Mouse (Mus musculus) heart, adult 2 months (tissue): Measurements from ENCODE around the gene Actrt2. TPM values are rescaled to one million over a fixed set of nuclear protein-coding genes. Genes with fewer than 3 reads are reported as not detected.

Experiments
- DNase-seq, 2 experiments: peaks; one replicate each; pipeline ENCODE4 v3.0.0; 2021
- H3K27ac ChIP-seq: fragments of 200-600 bp; 2 replicates; pipeline ENCODE4 v1.8.1; 2022
- H3K27me3 ChIP-seq: fragments of 200-500 bp; 2 replicates; pipeline ENCODE4 v1.6.1; 2012; ENCODE audit warnings: mild to moderate bottlenecking, low read length, inconsistent platforms, mixed read lengths; ENCODE audit not compliant: control insufficient read depth, insufficient read depth
- H3K36me3 ChIP-seq: fragments of 200-500 bp; 2 replicates; pipeline ENCODE4 v1.6.1; 2012; ENCODE audit warnings: low read length, inconsistent platforms; ENCODE audit not compliant: control insufficient read depth, insufficient read depth
- H3K4me1 ChIP-seq: fragments of 200-500 bp; 2 replicates; pipeline ENCODE4 v1.6.1; 2011; ENCODE audit warnings: low read length; ENCODE audit not compliant: control insufficient read depth, insufficient read depth
- H3K4me3 ChIP-seq: fragments of 200-600 bp; 2 replicates; pipeline ENCODE4 v1.8.1; 2022
- H3K79me2 ChIP-seq: fragments of 200-500 bp; replicated peaks from 2 replicates; pipeline ENCODE4 v1.6.1; 2012; ENCODE audit warnings: mild to moderate bottlenecking, inconsistent platforms, low read length, moderate library complexity, mixed read lengths; ENCODE audit not compliant: control insufficient read depth, insufficient read depth
- H3K9ac ChIP-seq: fragments of 200-500 bp; 2 replicates; pipeline ENCODE4 v1.6.1; 2012; ENCODE audit warnings: low read depth, mild to moderate bottlenecking, control low read depth, inconsistent platforms, low read length, mixed read lengths
- CTCF ChIP-seq: fragments of 200-600 bp; IDR thresholded peaks from 2 replicates; pipeline ENCODE4 v1.8.1; 2022; ENCODE audit warnings: antibody characterized with exemption, mild to moderate bottlenecking, moderate library complexity
- EP300 ChIP-seq: fragments of 200-500 bp; IDR thresholded peaks from 2 replicates; pipeline ENCODE4 v1.6.1; 2011; ENCODE audit warnings: low read depth, low read length, control low read depth; ENCODE audit not compliant: insufficient read depth
- POLR2A ChIP-seq: fragments of 200-500 bp; IDR thresholded peaks from 2 replicates; pipeline ENCODE4 v1.6.1; 2011; ENCODE audit warnings: mild to moderate bottlenecking, low read depth, low read length, control low read depth; ENCODE audit not compliant: insufficient read depth
- WGBS: fragments of 180-500 bp; shearing (Covaris S2); methylation state at CpG from one replicate; pipeline ENCODE4 v1.1.7; 2018; 5-methylcytosine and 5-hydroxymethylcytosine counted together
- intact Hi-C: fragments of 180-260 bp; cut with DNase I; formaldehyde crosslinking; loops from one replicate; pipeline ENCODE4 v1.15.1; 2025
- polyA plus RNA-seq: library from polyadenylated mRNA; depleted of rRNA; stranded (reverse); fragments of >200 nt; gene quantifications from 2 replicates; pipeline ENCODE4 v1.2.3, GENCODE M21; 2012
- total RNA-seq, 2 experiments: library from RNA; stranded (reverse); gene quantifications; 2 replicates each; pipeline ENCODE4 v1.2.3; 2021

Gene Actrt2
- total and polyA plus RNA-seq, 3 experiments = 0.47 TPM; not detected in 2

DNA sequence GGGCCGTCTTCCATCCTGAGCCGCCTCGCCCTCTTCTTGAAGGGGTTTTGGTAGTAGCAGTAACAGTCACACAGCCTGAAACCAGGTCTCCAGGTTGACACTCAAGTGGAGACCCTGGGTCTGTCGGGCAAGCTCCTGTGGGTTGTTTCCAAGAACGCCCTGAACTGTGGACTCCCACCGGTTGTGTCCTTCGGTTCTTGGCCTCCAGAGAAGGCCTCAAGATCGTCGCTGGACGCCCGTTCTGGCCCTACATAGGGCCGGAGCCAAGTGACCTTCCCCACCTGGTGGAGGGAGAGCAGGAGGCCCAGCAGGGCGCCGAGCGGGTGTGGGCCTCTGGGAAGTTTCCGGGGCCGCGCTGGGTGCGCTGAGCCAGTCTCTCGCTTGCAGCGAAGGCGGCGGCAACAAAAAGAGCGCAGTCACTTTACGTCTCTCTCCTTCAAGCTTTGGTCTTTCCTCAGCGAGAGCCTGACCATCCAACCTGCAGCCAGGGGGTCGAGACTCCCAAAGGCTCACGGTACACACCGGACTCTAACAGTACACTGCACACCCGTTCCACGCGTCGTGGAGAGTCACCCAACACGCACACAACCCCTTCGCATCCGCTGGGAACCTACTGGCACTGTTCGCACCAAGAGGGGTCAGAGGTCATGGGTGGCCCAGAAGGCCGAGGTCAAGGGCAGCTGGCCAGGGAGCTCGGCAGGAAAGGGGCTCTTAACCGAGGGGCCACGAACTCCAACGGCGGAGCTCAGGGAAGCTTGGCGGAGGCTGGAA, 33.0 kb downstream of the Actrt2 start:
- intact Hi-C loops = loop anchor here (5.0 kb wide), 2 partner anchors 137 to 302 kb away; no protein-coding TSS in a partner anchor

DNA sequence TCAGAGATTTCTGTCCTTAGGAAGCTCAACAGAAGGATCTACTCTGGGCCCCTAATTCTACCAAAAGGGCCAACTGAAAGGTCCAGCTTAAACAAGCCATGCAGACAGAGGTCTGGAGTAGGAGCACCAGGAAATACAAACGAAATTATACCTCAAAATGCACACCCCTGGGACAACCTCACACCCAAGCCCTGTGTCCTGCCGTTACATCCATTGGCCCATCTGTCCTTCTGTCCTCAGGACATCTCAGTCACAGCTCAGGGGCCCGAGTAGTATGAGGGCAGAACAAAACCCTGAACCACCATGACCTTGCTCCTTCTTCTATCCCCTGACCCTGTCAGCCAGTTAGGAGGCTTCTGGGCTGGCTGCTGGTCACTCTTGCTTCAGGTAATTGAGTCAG, 33.7 kb downstream of the Actrt2 start:
- peak overlapping the region; percentile 77 for H3K4me3 ChIP-seq
- peak overlapping the region; percentile 93 for H3K9ac ChIP-seq
- H3K79me2 ChIP-seq = no peaks in the 10 kb centered on the region
- 0 out of 2 replicates have a peak, but pooled peaks cover 1% of the 10 kb centered on the region for H3K4me1 ChIP-seq
- whole genome bisulfite sequencing = 55% methylated on average over 3 of the region's 3 CpGs
- DNase-seq = no peak
- H3K27ac ChIP-seq = peak overlapping the region; percentile 91
- H3K27me3 ChIP-seq = peaks cover 7% of the 10 kb centered on the region; the same call in 1 of the 2 replicates
- TF ChIP-seq EP300 = no peak
- TF ChIP-seq CTCF = no peak
- TF ChIP-seq POLR2A = no peak
- H3K36me3 ChIP-seq = no peaks in the 10 kb centered on the region
- intact Hi-C loops = no loop called here

More for the DNA sequence above, 33.0 kb downstream of the Actrt2 start:
- Histone ChIP-seq H3K79me2 (no peaks in the 10 kb centered on the region), H3K36me3 (no peaks in the 10 kb centered on the region), H3K9ac (peak overlapping the region; percentile 93), H3K27me3 (peaks cover 7% of the 10 kb centered on the region; the same call in 1 of the 2 replicates), H3K4me3 (peak overlapping the region; percentile 77), H3K27ac (peak overlapping the region; percentile 91), H3K4me1 (0 out of 2 replicates have a peak, but pooled peaks cover 2% of the 10 kb centered on the region)
- WGBS = 28% methylated on average over 44 of the region's 44 CpGs
- TF ChIP-seq POLR2A = no peak
- peak; percentile 12; the same call in 1 of the 2 replicates for TF ChIP-seq CTCF
- DNase-seq = peak; percentile 46 to 52

DNA sequence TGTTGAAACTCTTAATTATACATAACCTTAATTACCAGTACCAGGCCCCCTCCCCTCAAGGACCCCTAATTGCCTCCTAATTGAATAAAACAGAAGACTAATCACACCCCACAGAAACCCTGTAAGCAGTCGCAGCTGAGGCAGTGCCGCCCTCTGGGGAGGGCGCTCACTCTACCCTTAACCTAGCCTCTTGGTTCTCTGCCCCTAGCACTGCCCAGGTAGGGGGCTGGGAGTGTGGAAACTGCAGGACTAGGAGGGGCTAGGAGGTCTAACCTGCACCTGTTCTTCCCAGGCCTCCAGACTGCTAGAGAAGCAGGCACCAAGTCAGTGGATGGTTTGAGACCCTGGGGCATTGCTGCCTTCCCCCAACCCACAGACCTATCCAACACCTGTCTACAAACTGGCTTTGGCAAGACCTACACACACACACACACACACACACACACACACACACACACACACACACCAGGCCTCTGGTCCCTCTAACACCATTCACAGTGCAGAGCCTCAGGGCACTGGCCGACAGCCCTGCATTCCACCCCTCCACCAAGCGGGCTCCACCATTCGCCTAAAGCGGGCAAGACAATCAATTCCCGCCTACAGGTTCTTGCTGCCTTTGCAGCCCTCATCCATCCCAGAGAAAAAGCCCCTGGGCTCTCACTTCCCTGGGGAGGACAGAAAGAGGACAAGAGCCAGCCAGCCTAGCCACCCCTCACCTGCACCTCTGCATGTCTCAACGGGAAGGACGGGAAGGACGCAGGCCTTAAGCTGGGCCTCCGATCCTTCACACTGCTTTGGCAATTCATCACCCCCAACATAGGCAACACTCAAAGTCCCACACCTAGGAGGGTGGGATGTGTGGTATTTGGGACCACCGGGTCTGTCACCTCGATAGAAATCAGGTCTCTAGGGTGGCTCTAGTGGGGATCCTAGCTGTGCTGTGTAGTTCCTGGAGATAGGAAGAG, 34.6 kb downstream of the Actrt2 start:
- no peaks in the 10 kb centered on the region for H3K4me1 ChIP-seq
- H3K9ac ChIP-seq = peak overlapping the region; percentile 61
- no peaks in the 10 kb centered on the region for H3K36me3 ChIP-seq
- DNase-seq = peak in 1 of 2 experiments; percentile 28
- peaks cover 7% of the 10 kb centered on the region; the same call in 1 of the 2 replicates for H3K27me3 ChIP-seq
- no peaks in the 10 kb centered on the region for H3K79me2 ChIP-seq
- TF ChIP-seq EP300 = no peak
- peak; percentile 36; the same call in 1 of the 2 replicates for TF ChIP-seq CTCF
- intact Hi-C loops = no loop called here
- H3K27ac ChIP-seq = peak overlapping the region; percentile 91
- H3K4me3 ChIP-seq = peak overlapping the region; percentile 16; the same call in 1 of the 2 replicates
- WGBS = 41% methylated on average over 14 of the region's 14 CpGs

DNA sequence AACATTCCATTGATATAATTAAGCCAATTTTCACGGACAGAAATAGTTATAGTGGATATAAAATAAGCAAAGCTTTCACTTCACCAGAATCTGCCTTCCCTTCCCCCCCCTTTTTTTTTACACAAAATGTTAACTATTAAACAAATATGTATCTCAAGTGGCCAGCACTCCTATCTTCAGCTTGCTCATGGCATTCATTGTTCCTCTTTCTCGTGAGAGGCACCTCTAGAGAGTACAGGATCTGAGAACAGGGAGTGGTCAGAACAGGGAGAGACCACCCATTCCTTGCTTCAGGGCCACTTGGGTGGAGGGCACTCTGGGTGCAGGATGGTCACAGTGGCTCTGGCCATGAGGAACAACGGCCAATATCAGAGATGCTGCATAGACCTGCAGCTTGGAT, 36.9 kb downstream of the Actrt2 start:
- DNase-seq = no peak
- Histone ChIP-seq H3K79me2 (no peaks in the 10 kb centered on the region), H3K4me1 (no peaks in the 10 kb centered on the region; the same call in 1 of the 2 replicates), H3K4me3 (no peak overlapping the region), H3K36me3 (no peaks in the 10 kb centered on the region), H3K27ac (no peak overlapping the region), H3K9ac (no peak overlapping the region), H3K27me3 (peaks cover 4% of the 10 kb centered on the region; the same call in 1 of the 2 replicates)
- 38% methylated on average over 3 of the region's 3 CpGs for WGBS
- TF ChIP-seq POLR2A = no peak
- no peak for TF ChIP-seq CTCF
- TF ChIP-seq EP300 = no peak
- intact Hi-C loops = no loop called here

DNA sequence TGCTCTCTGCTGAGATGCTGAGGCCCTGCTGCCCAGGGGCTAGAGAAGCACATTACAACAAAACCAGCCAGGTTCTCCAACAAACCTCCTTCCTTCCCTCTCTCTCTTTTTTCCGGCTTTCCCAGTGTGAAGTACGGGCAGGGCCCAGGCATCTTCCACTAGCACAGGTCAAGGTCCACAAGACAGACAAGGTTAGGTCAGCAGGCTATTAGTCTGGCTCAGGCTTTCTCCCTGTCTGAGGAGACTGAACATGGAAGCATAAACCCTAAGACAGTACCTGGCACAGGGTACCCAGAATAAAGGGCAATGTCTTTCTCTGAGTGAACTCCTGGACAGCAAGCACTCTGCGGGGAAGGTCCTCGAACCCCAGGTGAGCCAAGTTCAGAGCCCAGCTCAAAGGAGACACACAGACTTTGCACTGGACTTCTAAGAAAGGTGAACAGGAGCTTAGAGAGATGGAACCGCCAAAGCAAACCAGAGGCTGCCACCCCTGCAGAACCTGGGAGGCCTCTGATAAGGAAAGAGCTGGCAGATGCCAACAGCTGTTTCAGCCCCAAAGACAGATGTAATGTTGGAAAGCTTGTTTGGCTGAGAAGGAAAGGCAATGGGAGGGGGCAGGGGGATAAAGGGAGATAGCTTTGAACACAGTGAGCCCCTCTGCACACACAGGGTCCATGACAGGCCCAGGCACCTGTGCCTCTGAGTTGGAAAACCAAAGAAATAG, 40.1 kb downstream of the Actrt2 start:
- DNase-seq = no peak
- Histone ChIP-seq H3K79me2 (no peaks in the 10 kb centered on the region), H3K4me3 (no peak overlapping the region), H3K9ac (no peak overlapping the region), H3K27ac (no peak overlapping the region), H3K36me3 (no peaks in the 10 kb centered on the region), H3K4me1 (peaks cover 1% of the 10 kb centered on the region; the same call in 1 of the 2 replicates), H3K27me3 (no peaks in the 10 kb centered on the region)
- intact Hi-C loops = loop anchor here (5.0 kb wide), 1 partner anchor 100 kb away; no protein-coding TSS in a partner anchor
- 70% methylated on average over 5 of the region's 5 CpGs for WGBS
- TF ChIP-seq CTCF (no peak), EP300 (no peak), POLR2A (no peak)
